Mouse (Mus musculus): ENCODE measurements around the gene Pik3r1. TPM values are rescaled to one million over a fixed set of nuclear protein-coding genes. Genes with fewer than 3 reads are reported as not detected.

Gene Pik3r1
- polyA plus RNA-seq, 1 experiment from 2014 or later = 14.4 TPM

- Histone ChIP-seq H3K4me3 (no peak overlapping the region), H3K36me3 (no peaks in the 10 kb centered on the region), H3K9me3 (no peaks in the 10 kb centered on the region), H3K4me1 (peaks cover 16% of the 10 kb centered on the region; the same call in 1 of the 2 replicates), H3K27me3 (ENCODE audit: insufficient read depth, poor library complexity, severe bottlenecking) (no peaks in the 10 kb centered on the region), H3K27ac (no peak overlapping the region)
- no peak for DNase-seq (ENCODE audit: low spot score)
- WGBS = 64% methylated on average over 4 of the region's 4 CpGs
Measured at GRCm38 (mm10) chr13:101729248-101730055, 38.6 kb downstream of the Pik3r1 start.

GRCm38 (mm10) chr13:101728816-101729215 is 39.2 kb downstream of the Pik3r1 start:
- H3K9me3 ChIP-seq = no peaks in the 10 kb centered on the region
- no peak for DNase-seq (ENCODE audit: low spot score)
- H3K36me3 ChIP-seq = no peaks in the 10 kb centered on the region
- no peaks in the 10 kb centered on the region for H3K27me3 ChIP-seq (ENCODE audit: insufficient read depth, poor library complexity, severe bottlenecking)
- peaks cover 16% of the 10 kb centered on the region; the same call in 1 of the 2 replicates for H3K4me1 ChIP-seq
- H3K4me3 ChIP-seq = no peak overlapping the region
- WGBS = 68% methylated on average over 7 of the region's 7 CpGs
- H3K27ac ChIP-seq = no peak overlapping the region

GRCm38 (mm10) chr13:101728300-101728699 is 39.7 kb downstream of the Pik3r1 start:
- H3K27me3 ChIP-seq (ENCODE audit: insufficient read depth, poor library complexity, severe bottlenecking) = no peaks in the 10 kb centered on the region
- no peak for DNase-seq (ENCODE audit: low spot score)
- H3K27ac ChIP-seq = no peak overlapping the region
- H3K4me1 ChIP-seq = peaks cover 16% of the 10 kb centered on the region; the same call in 1 of the 2 replicates
- no peaks in the 10 kb centered on the region for H3K36me3 ChIP-seq
- no peak overlapping the region for H3K4me3 ChIP-seq
- whole genome bisulfite sequencing = 81% methylated on average over 3 of the region's 3 CpGs
- H3K9me3 ChIP-seq = no peaks in the 10 kb centered on the region

- Histone ChIP-seq H3K4me3 (no peak overlapping the region), H3K9me3 (no peaks in the 10 kb centered on the region), H3K27me3 (ENCODE audit: insufficient read depth, poor library complexity, severe bottlenecking) (no peaks in the 10 kb centered on the region), H3K4me1 (peaks cover 14% of the 10 kb centered on the region; the same call in 1 of the 2 replicates), H3K36me3 (no peaks in the 10 kb centered on the region), H3K27ac (no peak overlapping the region)
- WGBS = 71% methylated on average over 5 of the region's 5 CpGs
- no peak for DNase-seq (ENCODE audit: low spot score)
Measured at GRCm38 (mm10) chr13:101727837-101728236, 40.2 kb downstream of the Pik3r1 start.

GRCm38 (mm10) chr13:101726922-101727321 is 41.1 kb downstream of the Pik3r1 start:
- Histone ChIP-seq H3K4me1 (peaks cover 14% of the 10 kb centered on the region; the same call in 1 of the 2 replicates), H3K27ac (no peak overlapping the region), H3K9me3 (no peaks in the 10 kb centered on the region), H3K27me3 (ENCODE audit: insufficient read depth, poor library complexity, severe bottlenecking) (no peaks in the 10 kb centered on the region), H3K36me3 (no peaks in the 10 kb centered on the region), H3K4me3 (no peak overlapping the region)
- WGBS = 83% methylated on average over 3 of the region's 3 CpGs
- DNase-seq (ENCODE audit: low spot score) = no peak

- H3K36me3 ChIP-seq = no peaks in the 10 kb centered on the region
- no peak for DNase-seq (ENCODE audit: low spot score)
- H3K9me3 ChIP-seq = no peaks in the 10 kb centered on the region
- peaks cover 5% of the 10 kb centered on the region for H3K4me1 ChIP-seq
- no peak overlapping the region for H3K27ac ChIP-seq
- H3K4me3 ChIP-seq = no peak overlapping the region
- 91% methylated on average over 9 of the region's 9 CpGs for WGBS
- H3K27me3 ChIP-seq (ENCODE audit: insufficient read depth, poor library complexity, severe bottlenecking) = no peaks in the 10 kb centered on the region
Measured at GRCm38 (mm10) chr13:101721901-101722595, 46.0 kb downstream of the Pik3r1 start.

- DNase-seq (ENCODE audit: low spot score) = no peak
- H3K27ac ChIP-seq = no peak overlapping the region
- H3K4me1 ChIP-seq = peaks cover 5% of the 10 kb centered on the region
- no peaks in the 10 kb centered on the region for H3K9me3 ChIP-seq
- H3K4me3 ChIP-seq = no peak overlapping the region
- H3K27me3 ChIP-seq (ENCODE audit: insufficient read depth, poor library complexity, severe bottlenecking) = no peaks in the 10 kb centered on the region
- 89% methylated on average over 1 of the region's 2 CpGs for WGBS
- no peaks in the 10 kb centered on the region for H3K36me3 ChIP-seq
Measured at GRCm38 (mm10) chr13:101721154-101721553, 46.9 kb downstream of the Pik3r1 start.

GRCm38 (mm10) chr13:101719312-101719870 is 48.6 kb downstream of the Pik3r1 start:
- no peaks in the 10 kb centered on the region for H3K9me3 ChIP-seq
- H3K4me1 ChIP-seq = peaks cover 5% of the 10 kb centered on the region
- peak overlapping the region; percentile 46 for H3K4me3 ChIP-seq
- DNase-seq (ENCODE audit: low spot score) = peak; percentile 87
- 11% methylated on average over 11 of the region's 11 CpGs for WGBS
- H3K36me3 ChIP-seq = no peaks in the 10 kb centered on the region
- no peaks in the 10 kb centered on the region for H3K27me3 ChIP-seq (ENCODE audit: insufficient read depth, poor library complexity, severe bottlenecking)
- H3K27ac ChIP-seq = no peak overlapping the region

GRCm38 (mm10) chr13:101718744-101719143 is 49.3 kb downstream of the Pik3r1 start:
- WGBS = 74% methylated on average over 7 of the region's 7 CpGs
- Histone ChIP-seq H3K36me3 (no peaks in the 10 kb centered on the region), H3K27ac (no peak overlapping the region), H3K4me1 (peaks cover 5% of the 10 kb centered on the region), H3K27me3 (ENCODE audit: insufficient read depth, poor library complexity, severe bottlenecking) (no peaks in the 10 kb centered on the region), H3K9me3 (no peaks in the 10 kb centered on the region), H3K4me3 (peak overlapping the region; percentile 46; the same call in 1 of the 2 replicates)
- DNase-seq (ENCODE audit: low spot score) = no peak

GRCm38 (mm10) chr13:101717836-101718235 is 50.2 kb downstream of the Pik3r1 start:
- Histone ChIP-seq H3K4me1 (peaks cover 5% of the 10 kb centered on the region), H3K27me3 (ENCODE audit: insufficient read depth, poor library complexity, severe bottlenecking) (no peaks in the 10 kb centered on the region), H3K27ac (no peak overlapping the region), H3K4me3 (no peak overlapping the region), H3K36me3 (no peaks in the 10 kb centered on the region), H3K9me3 (no peaks in the 10 kb centered on the region)
- WGBS = 92% methylated on average over 6 of the region's 6 CpGs
- DNase-seq (ENCODE audit: low spot score) = no peak

GRCm38 (mm10) chr13:101713429-101714088 is 54.5 kb downstream of the Pik3r1 start:
- no peak overlapping the region for H3K27ac ChIP-seq
- no peaks in the 10 kb centered on the region for H3K27me3 ChIP-seq (ENCODE audit: insufficient read depth, poor library complexity, severe bottlenecking)
- H3K4me1 ChIP-seq = no peaks in the 10 kb centered on the region
- H3K9me3 ChIP-seq = no peaks in the 10 kb centered on the region
- H3K4me3 ChIP-seq = no peak overlapping the region
- peaks cover 1% of the 10 kb centered on the region for H3K36me3 ChIP-seq
- WGBS = 89% methylated on average over 12 of the region's 12 CpGs
- no peak for DNase-seq (ENCODE audit: low spot score)

GRCm38 (mm10) chr13:101712720-101713428 is 55.1 kb downstream of the Pik3r1 start:
- 83% methylated on average over 9 of the region's 9 CpGs for WGBS
- H3K9me3 ChIP-seq = no peaks in the 10 kb centered on the region
- H3K4me1 ChIP-seq = no peaks in the 10 kb centered on the region
- no peak overlapping the region for H3K27ac ChIP-seq
- no peak for DNase-seq (ENCODE audit: low spot score)
- H3K4me3 ChIP-seq = no peak overlapping the region
- peaks cover 8% of the 10 kb centered on the region for H3K36me3 ChIP-seq
- no peaks in the 10 kb centered on the region for H3K27me3 ChIP-seq (ENCODE audit: insufficient read depth, poor library complexity, severe bottlenecking)
